Mouse (Mus musculus) stomach, embryonic 14.5 days (tissue): ENCODE results near the gene Gm5105. TPM values are rescaled to one million over a fixed set of nuclear protein-coding genes. Genes with fewer than 3 reads are reported as not detected.

Source experiments
- ATAC-seq: fragments of 200-750 bp; cut with Nextera tagmentation; 2 replicates; pipeline ENCODE4 v1.8.0; 2017; ENCODE audit warnings: low read depth, moderate TSS enrichment; ENCODE audit not compliant: insufficient number of reproducible peaks, insufficient read depth, low FRiP score
- H3K27ac ChIP-seq: fragments of 300-500 bp; sonication (generic); 2 replicates; pipeline ENCODE4 v1.5.1; 2014; ENCODE audit warnings: mild to moderate bottlenecking, low read length, moderate library complexity, mixed read lengths
- H3K27me3 ChIP-seq: fragments of 300-500 bp; sonication (generic); 2 replicates; pipeline ENCODE4 v1.6.1; 2014; ENCODE audit warnings: low read length, control low read depth, mixed read lengths; ENCODE audit not compliant: control insufficient read depth, insufficient read depth
- H3K36me3 ChIP-seq: fragments of 300-500 bp; sonication (generic); 2 replicates; pipeline ENCODE4 v1.6.1; 2014; ENCODE audit warnings: mild to moderate bottlenecking, control low read depth, low read length, moderate library complexity, mixed read lengths; ENCODE audit not compliant: control insufficient read depth, insufficient read depth
- H3K4me1 ChIP-seq: fragments of 300-500 bp; sonication (generic); 2 replicates; pipeline ENCODE4 v1.6.1; 2014; ENCODE audit warnings: low read length, control low read depth, mixed read lengths; ENCODE audit not compliant: control insufficient read depth, insufficient read depth
- H3K4me2 ChIP-seq: fragments of 300-500 bp; sonication (generic); replicated peaks from 2 replicates; pipeline ENCODE4 v1.6.1; 2014; ENCODE audit warnings: low read depth, low read length, control low read depth
- H3K4me3 ChIP-seq: fragments of 300-500 bp; sonication (generic); 2 replicates; pipeline ENCODE4 v1.5.1; 2014; ENCODE audit warnings: low read depth, low read length, control low read depth
- H3K9ac ChIP-seq: fragments of 300-500 bp; sonication (generic); replicated peaks from 2 replicates; pipeline ENCODE4 v1.6.1; 2014; ENCODE audit warnings: low read depth, mild to moderate bottlenecking, control low read depth, low read length, moderate library complexity, mixed read lengths
- H3K9me3 ChIP-seq: fragments of 300-500 bp; sonication (generic); 2 replicates; pipeline ENCODE4 v1.6.1; 2016; ENCODE audit warnings: low read depth, low read length, control low read depth; ENCODE audit not compliant: control insufficient read depth
- WGBS: fragments of 180-500 bp; shearing (Covaris S2); extraction: QIAGEN DNeasy Blood & Tissue Kit; methylation state at CpG from one replicate; pipeline ENCODE4 v1.1.7; 2014; 5-methylcytosine and 5-hydroxymethylcytosine counted together
- polyA plus RNA-seq: library from polyadenylated mRNA; unstranded; fragments of >200 nt; fragmentation: Nextera tagmentation; extraction: Ambion mirVana; gene quantifications from 2 replicates; pipeline ENCODE4 v1.2.1, GENCODE M21; 2014

The Gm5105 gene
- polyA plus RNA-seq, 1 experiment from 2014 or later: not detected

GRCm38 (mm10) chr3:138051431-138051830, 15.8 kb downstream of the Gm5105 start:
- no peak for ATAC-seq
- Histone ChIP-seq H3K4me1 (peaks cover 12% of the 10 kb centered on the region; the same call in 1 of the 2 replicates), H3K27ac (no peak overlapping the region), H3K4me2 (no peak overlapping the region), H3K9ac (no peak overlapping the region), H3K9me3 (no peaks in the 10 kb centered on the region), H3K4me3 (no peak overlapping the region), H3K36me3 (no peaks in the 10 kb centered on the region), H3K27me3 (no peaks in the 10 kb centered on the region)
- 78% methylated on average over 3 of the region's 3 CpGs for WGBS

- H3K9ac ChIP-seq: no peak overlapping the region
- 67% methylated on average over 11 of the region's 11 CpGs for WGBS
- no peaks in the 10 kb centered on the region for H3K27me3 ChIP-seq
- no peaks in the 10 kb centered on the region for H3K36me3 ChIP-seq
- H3K4me1 ChIP-seq: peaks cover 11% of the 10 kb centered on the region; the same call in 1 of the 2 replicates
- ATAC-seq: no peak
- no peak overlapping the region for H3K4me2 ChIP-seq
- H3K9me3 ChIP-seq: no peaks in the 10 kb centered on the region
- H3K27ac ChIP-seq: no peak overlapping the region
- H3K4me3 ChIP-seq: no peak overlapping the region
Measured at GRCm38 (mm10) chr3:138050772-138051171, 16.4 kb downstream of the Gm5105 start.

GRCm38 (mm10) chr3:138049555-138049954, 17.6 kb downstream of the Gm5105 start:
- H3K4me2 ChIP-seq: no peak overlapping the region
- no peak for ATAC-seq
- no peak overlapping the region for H3K27ac ChIP-seq
- no peaks in the 10 kb centered on the region for H3K9me3 ChIP-seq
- H3K4me1 ChIP-seq: peaks cover 11% of the 10 kb centered on the region; the same call in 1 of the 2 replicates
- no peaks in the 10 kb centered on the region for H3K36me3 ChIP-seq
- H3K27me3 ChIP-seq: no peaks in the 10 kb centered on the region
- no peak overlapping the region for H3K9ac ChIP-seq
- H3K4me3 ChIP-seq: no peak overlapping the region
- 87% methylated on average over 6 of the region's 6 CpGs for WGBS

GRCm38 (mm10) chr3:138043316-138043715, 23.9 kb downstream of the Gm5105 start:
- H3K36me3 ChIP-seq: no peaks in the 10 kb centered on the region
- H3K27me3 ChIP-seq: no peaks in the 10 kb centered on the region
- H3K9me3 ChIP-seq: no peaks in the 10 kb centered on the region; the same call in 1 of the 2 replicates
- H3K4me1 ChIP-seq: no peaks in the 10 kb centered on the region
- 53% methylated on average over 7 of the region's 7 CpGs for WGBS
- no peak overlapping the region for H3K4me3 ChIP-seq
- ATAC-seq: no peak
- H3K4me2 ChIP-seq: no peak overlapping the region
- no peak overlapping the region for H3K27ac ChIP-seq
- H3K9ac ChIP-seq: no peak overlapping the region

GRCm38 (mm10) chr3:138041591-138042301, 25.4 kb downstream of the Gm5105 start:
- Histone ChIP-seq H3K4me1 (no peaks in the 10 kb centered on the region), H3K9me3 (no peaks in the 10 kb centered on the region; the same call in 1 of the 2 replicates), H3K4me3 (no peak overlapping the region), H3K4me2 (no peak overlapping the region), H3K27me3 (no peaks in the 10 kb centered on the region), H3K36me3 (no peaks in the 10 kb centered on the region), H3K9ac (no peak overlapping the region), H3K27ac (no peak overlapping the region)
- WGBS: 83% methylated on average over 3 of the region's 3 CpGs
- ATAC-seq: no peak

- Histone ChIP-seq H3K27me3 (no peaks in the 10 kb centered on the region), H3K9ac (no peak overlapping the region), H3K4me1 (no peaks in the 10 kb centered on the region), H3K4me2 (no peak overlapping the region), H3K4me3 (no peak overlapping the region), H3K36me3 (no peaks in the 10 kb centered on the region), H3K27ac (no peak overlapping the region), H3K9me3 (no peaks in the 10 kb centered on the region; the same call in 1 of the 2 replicates)
- 77% methylated on average over 2 of the region's 2 CpGs for WGBS
- no peak for ATAC-seq
Measured at GRCm38 (mm10) chr3:138040938-138041337, 26.2 kb downstream of the Gm5105 start.

- Histone ChIP-seq H3K4me2 (no peak overlapping the region), H3K9ac (no peak overlapping the region), H3K4me3 (no peak overlapping the region), H3K4me1 (no peaks in the 10 kb centered on the region), H3K27me3 (no peaks in the 10 kb centered on the region), H3K9me3 (no peaks in the 10 kb centered on the region; the same call in 1 of the 2 replicates), H3K27ac (no peak overlapping the region), H3K36me3 (no peaks in the 10 kb centered on the region)
- no peak for ATAC-seq
- WGBS: 55% methylated on average over 6 of the region's 6 CpGs
Measured at GRCm38 (mm10) chr3:138033986-138034385, 33.2 kb downstream of the Gm5105 start.

GRCm38 (mm10) chr3:138030563-138030962, 36.6 kb downstream of the Gm5105 start:
- Histone ChIP-seq H3K9me3 (no peaks in the 10 kb centered on the region), H3K4me2 (no peak overlapping the region), H3K36me3 (no peaks in the 10 kb centered on the region), H3K4me1 (no peaks in the 10 kb centered on the region), H3K9ac (no peak overlapping the region), H3K27me3 (no peaks in the 10 kb centered on the region), H3K27ac (no peak overlapping the region), H3K4me3 (no peak overlapping the region)
- ATAC-seq: no peak
- 84% methylated on average over 6 of the region's 6 CpGs for WGBS

- H3K4me1 ChIP-seq: no peaks in the 10 kb centered on the region
- no peak for ATAC-seq
- H3K36me3 ChIP-seq: no peaks in the 10 kb centered on the region
- H3K27ac ChIP-seq: no peak overlapping the region
- H3K27me3 ChIP-seq: no peaks in the 10 kb centered on the region
- no peaks in the 10 kb centered on the region for H3K9me3 ChIP-seq
- H3K4me2 ChIP-seq: no peak overlapping the region
- WGBS: 89% methylated on average over 5 of the region's 5 CpGs
- no peak overlapping the region for H3K4me3 ChIP-seq
- no peak overlapping the region for H3K9ac ChIP-seq
Measured at GRCm38 (mm10) chr3:138029351-138029750, 37.8 kb downstream of the Gm5105 start.
